In the genomic region with DNA sequence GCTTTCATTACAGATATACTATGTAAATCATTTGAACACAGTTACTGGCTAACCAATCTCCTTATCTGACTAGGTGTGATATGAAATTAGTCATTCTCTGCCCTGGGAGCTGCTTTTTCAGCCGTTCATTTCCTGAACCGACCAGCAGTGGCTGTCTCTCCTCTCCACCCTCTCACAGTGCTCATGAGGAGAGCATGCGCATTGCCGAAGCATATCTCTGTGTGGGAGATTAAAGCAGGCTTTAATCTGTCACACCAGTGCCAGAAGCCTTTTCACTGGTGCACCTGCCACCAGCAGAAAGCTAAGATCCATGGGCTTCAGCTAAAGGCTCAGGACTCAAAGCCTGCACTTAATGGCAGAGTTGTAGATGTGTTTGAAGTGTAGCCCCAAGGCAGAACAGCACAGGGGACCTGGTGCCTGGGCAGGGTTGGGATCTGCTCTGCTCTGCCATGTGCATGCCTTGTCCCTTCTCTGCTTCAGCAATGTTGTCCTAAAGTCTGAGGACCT, we compare ENCODE assay signal across 9 mouse cellular contexts. TPM values are rescaled to one million over a fixed set of nuclear protein-coding genes. Genes with fewer than 3 reads are reported as not detected.
A peak's percentile ranks its signal among the peaks of the same experiment; 100 is the strongest.
DNase-seq lines count a peak whose midpoint lies in the region; ATAC-seq lines count a peak whose summit lies in the region.
"Had no signal": no experiment of that assay in that cellular context is flagged by ENCODE, and none has a peak within 500 bp of the region (broad histone marks: within the 10 kb centered on the region; RNA-seq: fewer than 3 reads in every experiment).

No protein-coding gene starts in this region.

- no peak for DNase-seq in heart, postnatal 10 days
- DNase-seq in retina, postnatal 1 day: peak; percentile 59
- no peak for DNase-seq in retina, embryonic 14.5 days (ENCODE audit: low spot score)
- peak; percentile 56 for DNase-seq in large intestine, adult 2 months (ENCODE audit: low read depth, low spot score)
- peak; percentile 61 for DNase-seq in thymus, postnatal 14 days
- DNase-seq in spleen, postnatal 4 days (ENCODE audit: low spot score in 2 of 2): no peak
- no peak for DNase-seq in cerebellum, adult 9-10 months

- peaks cover 4% of the 10 kb centered on the region; the same call in 1 of the 2 replicates for H3K36me3 ChIP-seq in heart, embryonic 11.5 days (ENCODE audit: control insufficient read depth, insufficient read depth, low read length)

- no peak overlapping the region for H3K4me2 ChIP-seq in heart, embryonic 11.5 days
- H3K4me2 ChIP-seq: liver, embryonic 15.5 days had no signal

- no peak overlapping the region for H3K4me3 ChIP-seq in heart, embryonic 11.5 days (ENCODE audit: low read depth, low read length)
- H3K4me3 ChIP-seq: liver, embryonic 15.5 days had no signal

- no peaks in the 10 kb centered on the region for H3K9me3 ChIP-seq in heart, embryonic 11.5 days (replicated peaks; ENCODE audit: control insufficient read depth, low read length)
- H3K9me3 ChIP-seq: liver, embryonic 15.5 days had no signal

- 34% methylated on average over 4 of the region's 4 CpGs for WGBS in heart, embryonic 11.5 days (ENCODE audit: insufficient replicate concordance)
- 19% methylated on average over 4 of the region's 4 CpGs for WGBS in large intestine, adult 2 months

- peaks cover 29% of the 10 kb centered on the region for H3K4me1 ChIP-seq in heart, embryonic 11.5 days (ENCODE audit: control insufficient read depth, insufficient read depth, low read length)

- no peaks in the 10 kb centered on the region for H3K27me3 ChIP-seq in heart, embryonic 11.5 days (ENCODE audit: control insufficient read depth, insufficient read depth, low read length)
- H3K27me3 ChIP-seq: liver, embryonic 15.5 days had no signal

- intact Hi-C loops in heart, postnatal 10 days (cut with DNase I): loop anchor here (5.0 kb wide), 1 partner anchor 39 kb away; no protein-coding TSS in a partner anchor

- H3K27ac ChIP-seq in heart, embryonic 11.5 days (ENCODE audit: low read depth, low read length): no peak overlapping the region; the same call in 1 of the 2 replicates
- H3K27ac ChIP-seq: liver, embryonic 15.5 days had no signal

- ATAC-seq in heart, embryonic 11.5 days (replicated peaks; ENCODE audit: insufficient number of reproducible peaks, low FRiP score, low TSS enrichment): no peak

- H3K9ac ChIP-seq in heart, embryonic 11.5 days (ENCODE audit: low read depth, low read length): 0 out of 2 replicates have a peak overlapping the region, but pooled peaks have one; percentile 12
- H3K9ac ChIP-seq: liver, embryonic 15.5 days had no signal

RNA-seq across cellular contexts. Expression of a gene that starts 42.8 kb away (rescaled TPM):
- polyA plus RNA-seq in heart, embryonic 11.5 days (2014; fragmentation: Nextera tagmentation; extraction: Ambion mirVana): 3.9 and 5.4 TPM in 2 replicates
- 10 to 100 TPM; 53.6 to 56.7 TPM for total RNA-seq in heart, postnatal 10 days (2021)
- polyA plus RNA-seq in large intestine, adult 2 months (2012; rRNA removed): 2.4 and 2.8 TPM in 2 replicates

RNA-seq across cellular contexts. Expression of a gene that starts 42.9 kb away (rescaled TPM):
- polyA plus RNA-seq in heart, embryonic 11.5 days (2014; fragmentation: Nextera tagmentation; extraction: Ambion mirVana): 62.1 and 62.8 TPM in 2 replicates
- 10 to 100 TPM; 46.2 to 50.5 TPM for total RNA-seq in heart, postnatal 10 days (2021)
- 20.4 and 27.0 TPM in 2 replicates for polyA plus RNA-seq in large intestine, adult 2 months (2012; rRNA removed)

RNA-seq across cellular contexts. Expression of a gene that starts 54.8 kb away (rescaled TPM):
- polyA plus RNA-seq in heart, embryonic 11.5 days (2014; fragmentation: Nextera tagmentation; extraction: Ambion mirVana): 2.3 and 3.8 TPM in 2 replicates
- 10 to 100 TPM in 1 of 2 experiments, 1 to 10 TPM in 1; 8.9 to 11.9 TPM for total RNA-seq in heart, postnatal 10 days (2021)
- polyA plus RNA-seq in large intestine, adult 2 months (2012; rRNA removed): 1.1 and 2.0 TPM in 2 replicates

Comparison
In these comparisons a context has a peak if more than half of its experiments do, and no peak if none do; other contexts are left out.
1. DNase-seq: peak in retina, postnatal 1 day (single experiment), large intestine, adult 2 months (single experiment) and thymus, postnatal 14 days (single experiment); none in heart, postnatal 10 days (0 of 2), retina, embryonic 14.5 days (single experiment), spleen, postnatal 4 days (0 of 2) and cerebellum, adult 9-10 months (single experiment).